Mouse (Mus musculus) kidney, adult 2 months (tissue): ENCODE measurements at regions not wholly inside any gene's neighbourhood (a gene's known extent, or its start where the extent isn't known, plus 50 kb on each side); places are given as distances from the start of the nearest gene placed in this dataset.

ENCODE experiments used
- DNase-seq: peaks from one replicate; pipeline ENCODE4 v3.0.0; 2021
- H3K27ac ChIP-seq: fragments of 200-500 bp; 2 replicates; pipeline ENCODE4 v1.5.1; 2012; ENCODE audit warnings: low read depth, low read length, control low read depth, inconsistent platforms; ENCODE audit not compliant: insufficient read depth
- H3K27me3 ChIP-seq: fragments of 200-500 bp; replicated peaks from 2 replicates; pipeline ENCODE4 v1.6.1; 2012; ENCODE audit warnings: mild to moderate bottlenecking, moderate library complexity, low read length, inconsistent platforms; ENCODE audit not compliant: control insufficient read depth, insufficient read depth
- H3K36me3 ChIP-seq: fragments of 200-500 bp; 2 replicates; pipeline ENCODE4 v1.6.1; 2012; ENCODE audit warnings: mild to moderate bottlenecking, moderate library complexity, low read length, inconsistent platforms; ENCODE audit not compliant: control insufficient read depth, insufficient read depth
- H3K4me1 ChIP-seq: fragments of 200-500 bp; 2 replicates; pipeline ENCODE4 v1.6.1; 2011; ENCODE audit warnings: low read length; ENCODE audit not compliant: control insufficient read depth, insufficient read depth
- H3K4me3 ChIP-seq: fragments of 200-500 bp; 2 replicates; pipeline ENCODE4 v1.5.1; 2011; ENCODE audit warnings: mild to moderate bottlenecking, low read depth, low read length, control low read depth; ENCODE audit not compliant: insufficient read depth
- CTCF ChIP-seq: fragments of 200-500 bp; conservative IDR thresholded peaks from 2 replicates; pipeline ENCODE4 v1.5.1; 2011; ENCODE audit warnings: low read depth, mild to moderate bottlenecking, control low read depth, low read length, moderate library complexity, mixed read lengths; ENCODE audit not compliant: insufficient read depth, insufficient read length
- POLR2A ChIP-seq: fragments of 200-500 bp; IDR thresholded peaks from one replicate; pipeline ENCODE4 v1.6.1; 2011; ENCODE audit warnings: low read depth, low read length, control low read depth
- WGBS: fragments of 180-500 bp; shearing (Covaris S2); methylation state at CpG from one replicate; pipeline ENCODE4 v1.1.7; 2018; 5-methylcytosine and 5-hydroxymethylcytosine counted together

GRCm38 (mm10) chr11:18601568-18602182 is 417.1 kb downstream of the Meis1 start:
- Histone ChIP-seq H3K36me3 (no peaks in the 10 kb centered on the region), H3K4me1 (no peaks in the 10 kb centered on the region), H3K27me3 (no peaks in the 10 kb centered on the region), H3K4me3 (no peak overlapping the region), H3K27ac (no peak overlapping the region)
- DNase-seq = no peak
- WGBS = 69% methylated on average over 6 of the region's 6 CpGs
- TF ChIP-seq POLR2A (no peak), CTCF (no peak)

GRCm38 (mm10) chr11:18598349-18598748 is 420.4 kb downstream of the Meis1 start:
- TF ChIP-seq POLR2A (no peak), CTCF (no peak)
- H3K36me3 ChIP-seq = no peaks in the 10 kb centered on the region
- no peak overlapping the region for H3K27ac ChIP-seq
- no peak for DNase-seq
- H3K4me1 ChIP-seq = no peaks in the 10 kb centered on the region
- no peaks in the 10 kb centered on the region for H3K27me3 ChIP-seq
- WGBS = 81% methylated on average over 3 of the region's 3 CpGs
- no peak overlapping the region for H3K4me3 ChIP-seq

- H3K36me3 ChIP-seq = no peaks in the 10 kb centered on the region
- 49% methylated on average over 4 of the region's 4 CpGs for WGBS
- H3K27me3 ChIP-seq = no peaks in the 10 kb centered on the region
- H3K4me1 ChIP-seq = no peaks in the 10 kb centered on the region
- no peak overlapping the region for H3K4me3 ChIP-seq
- TF ChIP-seq POLR2A (no peak), CTCF (no peak)
- DNase-seq = no peak
- no peak overlapping the region for H3K27ac ChIP-seq
Observed at GRCm38 (mm10) chr11:18596996-18597395, 421.8 kb downstream of the Meis1 start.

- 86% methylated on average over 1 of the region's 1 CpGs for WGBS
- no peak overlapping the region for H3K4me3 ChIP-seq
Observed at GRCm38 (mm10) chr11:18590487-18590886, 428.3 kb downstream of the Meis1 start.

GRCm38 (mm10) chr11:18586468-18586867 is 432.3 kb downstream of the Meis1 start:
- 68% methylated on average over 3 of the region's 3 CpGs for WGBS
- TF ChIP-seq CTCF = no peak
- TF ChIP-seq POLR2A = no peak
- H3K27ac ChIP-seq = no peak overlapping the region
- no peaks in the 10 kb centered on the region for H3K36me3 ChIP-seq
- H3K27me3 ChIP-seq = no peaks in the 10 kb centered on the region
- no peaks in the 10 kb centered on the region for H3K4me1 ChIP-seq
- no peak overlapping the region for H3K4me3 ChIP-seq
- DNase-seq = no peak

More at GRCm38 (mm10) chr11:18590487-18590886, 428.3 kb downstream of the Meis1 start:
- Histone ChIP-seq H3K4me1 (no peaks in the 10 kb centered on the region), H3K27me3 (no peaks in the 10 kb centered on the region), H3K27ac (no peak overlapping the region), H3K36me3 (no peaks in the 10 kb centered on the region)
- DNase-seq = no peak
- TF ChIP-seq POLR2A (no peak), CTCF (no peak)

GRCm38 (mm10) chr11:18585031-18585430 is 433.8 kb downstream of the Meis1 start:
- Histone ChIP-seq H3K36me3 (no peaks in the 10 kb centered on the region), H3K4me1 (no peaks in the 10 kb centered on the region), H3K27ac (no peak overlapping the region), H3K4me3 (no peak overlapping the region), H3K27me3 (no peaks in the 10 kb centered on the region)
- DNase-seq = no peak
- 52% methylated on average over 8 of the region's 8 CpGs for WGBS
- no peak for TF ChIP-seq POLR2A
- no peak for TF ChIP-seq CTCF

- H3K4me1 ChIP-seq = no peaks in the 10 kb centered on the region
- no peak for DNase-seq
- 84% methylated on average over 1 of the region's 1 CpGs for WGBS
Observed at GRCm38 (mm10) chr11:18582781-18583161, 436.0 kb downstream of the Meis1 start.

GRCm38 (mm10) chr11:18581997-18582780 is 436.6 kb downstream of the Meis1 start:
- Histone ChIP-seq H3K27ac (no peak overlapping the region), H3K4me1 (no peaks in the 10 kb centered on the region), H3K27me3 (no peaks in the 10 kb centered on the region), H3K4me3 (no peak overlapping the region), H3K36me3 (no peaks in the 10 kb centered on the region)
- peak; percentile 32 for DNase-seq
- 41% methylated on average over 2 of the region's 2 CpGs for WGBS
- no peak for TF ChIP-seq CTCF
- no peak for TF ChIP-seq POLR2A

More at GRCm38 (mm10) chr11:18582781-18583161, 436.0 kb downstream of the Meis1 start:
- no peaks in the 10 kb centered on the region for H3K36me3 ChIP-seq
- H3K27ac ChIP-seq = no peak overlapping the region
- H3K27me3 ChIP-seq = no peaks in the 10 kb centered on the region
- TF ChIP-seq CTCF (no peak), POLR2A (no peak)
- no peak overlapping the region for H3K4me3 ChIP-seq
